8 mouse cellular contexts compared by ENCODE assay signal in genomic region chr2:134643514-134644300, GRCm38 (mm10). TPM values are rescaled to one million over a fixed set of nuclear protein-coding genes. Genes with fewer than 3 reads are reported as not detected.
DNase-seq lines count a peak whose midpoint lies in the region; ATAC-seq and TF ChIP-seq lines count a peak whose summit lies in the region.

TSS of gene Tmx4 (minus strand) at chr2:134644145.

- WGBS in forebrain, embryonic 15.5 days: under 1% methylated on average over 56 of the region's 57 CpGs
- WGBS in lung, embryonic 14.5 days: under 1% methylated on average over 57 of the region's 57 CpGs
- under 1% methylated on average over 57 of the region's 57 CpGs for WGBS in olfactory bulb, adult 2 months
- 1% methylated on average over 57 of the region's 57 CpGs for WGBS in thymus, adult 2 months

- H3K27ac ChIP-seq in ES-E14 (ENCODE audit: insufficient read depth, low read depth, low read length, poor library complexity, severe bottlenecking): peak within 1 kb of the TSS; percentile 41; the same call in 1 of the 2 replicates
- H3K27ac ChIP-seq in forebrain, embryonic 15.5 days (replicated peaks): peak within 1 kb of the TSS; percentile 98
- peak within 1 kb of the TSS; percentile 99 for H3K27ac ChIP-seq in layer of hippocampus, adult 2 months
- peak within 1 kb of the TSS; percentile 97 for H3K27ac ChIP-seq in lung, embryonic 14.5 days (ENCODE audit: low read depth)
- H3K27ac ChIP-seq in olfactory bulb, adult 2 months (ENCODE audit: insufficient read depth, low read depth, low read length): peak within 1 kb of the TSS; percentile 98
- peak within 1 kb of the TSS; percentile 33 for H3K27ac ChIP-seq in thymus, adult 2 months (ENCODE audit: control insufficient read depth, insufficient read depth, low read length)

- no peaks in the 10 kb centered on the region for H3K36me3 ChIP-seq in ES-E14 (ENCODE audit: control insufficient read depth, insufficient read depth, low read length, poor library complexity, severe bottlenecking)
- no peaks in the 10 kb centered on the region for H3K36me3 ChIP-seq in forebrain, embryonic 15.5 days
- H3K36me3 ChIP-seq in lung, embryonic 14.5 days (ENCODE audit: insufficient read depth): no peaks in the 10 kb centered on the region
- no peaks in the 10 kb centered on the region; the same call in 1 of the 2 replicates for H3K36me3 ChIP-seq in thymus, adult 2 months (ENCODE audit: control insufficient read depth, insufficient read depth, low read length)

- TF ChIP-seq CTCF in layer of hippocampus, adult 2 months (conservative IDR thresholded peaks at IDR 0.05): no peak
- TF ChIP-seq CTCF in lung, embryonic 14.5 days (IDR thresholded peaks at IDR 0.05; ENCODE audit: low read depth): peak; percentile 26; the same call in 1 of the 2 replicates
- TF ChIP-seq CTCF in olfactory bulb, adult 2 months (IDR thresholded peaks at IDR 0.05; ENCODE audit: insufficient read depth, low read depth, low read length): no peak
- TF ChIP-seq CTCF in thymus, adult 2 months (IDR thresholded peaks at IDR 0.05; ENCODE audit: borderline replicate concordance, control insufficient read depth, extremely low read depth, insufficient read depth, low read length, poor library complexity): 0 out of 2 replicates have a peak, but pooled peaks have one; percentile 13

- peak; percentile 91 for DNase-seq in ES-E14 (ENCODE audit: low read depth, low spot score)
- peak; percentile 99 for DNase-seq in cerebellum, adult 11-12 months
- peak; percentile 99 for DNase-seq in heart, postnatal 36 days
- peak; percentile 98 to 99 for DNase-seq in layer of hippocampus, adult 2 months (ENCODE audit: low spot score in 2 of 2)
- peak; percentile 99 for DNase-seq in lung, embryonic 14.5 days
- DNase-seq in thymus, adult 2 months: peak; percentile 99

- no peaks in the 10 kb centered on the region for H3K9me3 ChIP-seq in ES-E14 (ENCODE audit: control insufficient read depth, insufficient read depth, low read depth, low read length)
- H3K9me3 ChIP-seq in forebrain, embryonic 15.5 days: no peaks in the 10 kb centered on the region
- no peaks in the 10 kb centered on the region for H3K9me3 ChIP-seq in lung, embryonic 14.5 days (ENCODE audit: low read depth, low read length)

- peak within 1 kb of the TSS; percentile 91 for H3K9ac ChIP-seq in ES-E14 (ENCODE audit: insufficient read depth, low read depth, low read length, poor library complexity, severe bottlenecking)
- peak within 1 kb of the TSS; percentile 92 for H3K9ac ChIP-seq in forebrain, embryonic 15.5 days (replicated peaks)
- H3K9ac ChIP-seq in lung, embryonic 14.5 days: peak within 1 kb of the TSS; percentile 85

- ATAC-seq in forebrain, embryonic 15.5 days (replicated peaks): peak; percentile 99
- peak; percentile 100 for ATAC-seq in lung, embryonic 14.5 days (ENCODE audit: insufficient read depth)

- peak within 1 kb of the TSS; percentile 60 to 83 for H3K4me3 ChIP-seq in ES-E14 (ENCODE audit: insufficient read depth in 1 of 2, low read depth in 1 of 2, low read length in 2 of 2, poor library complexity in 1 of 2, severe bottlenecking in 1 of 2)
- peak within 1 kb of the TSS; percentile 75 for H3K4me3 ChIP-seq in forebrain, embryonic 15.5 days
- peak within 1 kb of the TSS; percentile 68 for H3K4me3 ChIP-seq in layer of hippocampus, adult 2 months
- peak within 1 kb of the TSS; percentile 77 for H3K4me3 ChIP-seq in lung, embryonic 14.5 days (ENCODE audit: low read depth, low read length)
- peak within 1 kb of the TSS; percentile 90 for H3K4me3 ChIP-seq in olfactory bulb, adult 2 months (ENCODE audit: insufficient read depth, low read depth, low read length)
- H3K4me3 ChIP-seq in thymus, adult 2 months (ENCODE audit: control insufficient read depth, insufficient read depth, low read length): peak within 1 kb of the TSS; percentile 64

- in situ Hi-C loops in ES-E14 (cut with MboI; ENCODE audit: low sequenced_read_pairs in 2 of 2, unreplicated experiment in 2 of 2): no loop called here

- TF ChIP-seq POLR2A in olfactory bulb, adult 2 months (IDR thresholded peaks at IDR 0.05; ENCODE audit: insufficient read depth, low read depth, low read length): peak; percentile 94
- peak; percentile 65 for TF ChIP-seq POLR2A in thymus, adult 2 months (IDR thresholded peaks at IDR 0.05; ENCODE audit: control insufficient read depth, extremely low read depth, insufficient read depth, low read length, poor library complexity)

- intact Hi-C loops in heart, postnatal 36 days (cut with DNase I): no loop called here

- no peaks in the 10 kb centered on the region for H3K27me3 ChIP-seq in forebrain, embryonic 15.5 days
- no peaks in the 10 kb centered on the region for H3K27me3 ChIP-seq in lung, embryonic 14.5 days (ENCODE audit: insufficient read depth, low read length)
- H3K27me3 ChIP-seq in thymus, adult 2 months (ENCODE audit: control insufficient read depth, insufficient read depth, low read length): no peaks in the 10 kb centered on the region

- H3K4me2 ChIP-seq in forebrain, embryonic 15.5 days (replicated peaks): peak within 1 kb of the TSS; percentile 65
- peak within 1 kb of the TSS; percentile 80 for H3K4me2 ChIP-seq in lung, embryonic 14.5 days

- H3K4me1 ChIP-seq in ES-E14 (ENCODE audit: control insufficient read depth in 2 of 2, insufficient read depth in 2 of 2, low read length in 2 of 2, poor library complexity in 1 of 2): no peaks in the 10 kb centered on the region
- peaks cover 43% of the 10 kb centered on the region for H3K4me1 ChIP-seq in forebrain, embryonic 15.5 days
- peaks cover 10% of the 10 kb centered on the region for H3K4me1 ChIP-seq in lung, embryonic 14.5 days (ENCODE audit: insufficient read depth)
- H3K4me1 ChIP-seq in olfactory bulb, adult 2 months (ENCODE audit: control insufficient read depth, insufficient read depth, low read length): no peaks in the 10 kb centered on the region
- H3K4me1 ChIP-seq in thymus, adult 2 months (replicated peaks; ENCODE audit: control insufficient read depth, insufficient read depth, low read length): no peaks in the 10 kb centered on the region

TF ChIP-seq in ES-E14, 5 proteins besides CTCF, POLR2A, EP300 and RAD21:
- TF ChIP-seq ZC3H11A (IDR thresholded peaks at IDR 0.05; ENCODE audit: borderline replicate concordance, low read depth, low read length): no peak
- peak; percentile 50; the same call in 1 of the 2 replicates for TF ChIP-seq HCFC1 (IDR thresholded peaks at IDR 0.05; ENCODE audit: borderline replicate concordance, insufficient read depth, low read length)
- no peak for TF ChIP-seq ZNF384 (IDR thresholded peaks at IDR 0.05; ENCODE audit: low read depth, low read length)

RNA-seq across cellular contexts. Expression of gene Tmx4, which starts in this region (rescaled TPM):
- total RNA-seq in ES-E14 (2012; rRNA removed): 11.2 and 11.7 TPM in 2 replicates
- polyA plus RNA-seq in forebrain, embryonic 15.5 days (2015; fragmentation: Nextera tagmentation; extraction: Ambion mirVana): 72.9 and 80.6 TPM in 2 replicates
- total RNA-seq in heart, postnatal 36 days (2021): 10 to 100 TPM; 49.7 to 56.5 TPM
- 100 to 1,000 TPM; 155 to 167 TPM for total RNA-seq in layer of hippocampus, adult 2 months (2021)
- polyA plus RNA-seq in lung, embryonic 14.5 days (2014; fragmentation: Nextera tagmentation; extraction: Ambion mirVana): 24.9 and 25.7 TPM in 2 replicates
- polyA plus RNA-seq in olfactory bulb, adult 2 months (2012; ENCODE audit: insufficient read depth, insufficient read length, low replicate concordance, missing spikeins): 139 TPM in 1 of 2 replicates, not detected in the other
- 4.7 and 5.0 TPM in 2 replicates for polyA plus RNA-seq in thymus, adult 2 months (2012; rRNA removed)

Comparison
In these comparisons a context has a peak if more than half of its experiments do, and no peak if none do; other contexts are left out.
1. Peak in every context shown above with its lines: DNase-seq, ATAC-seq, H3K4me3 ChIP-seq and H3K27ac ChIP-seq.
2. H3K27ac ChIP-seq: peak in every context shown above with its lines; median percentile 99 in layer of hippocampus, adult 2 months; 98 in forebrain, embryonic 15.5 days; 98 in olfactory bulb, adult 2 months; 97 in lung, embryonic 14.5 days; 41 in ES-E14; 33 in thymus, adult 2 months.
3. CTCF ChIP-seq: peak in lung, embryonic 14.5 days (single experiment) and thymus, adult 2 months (single experiment); none in layer of hippocampus, adult 2 months (single experiment) and olfactory bulb, adult 2 months (single experiment).